Mouse (Mus musculus) spleen, adult 2 months (tissue): Measurements from ENCODE around the gene Heg1.

ENCODE experiments used
- CTCF ChIP-seq: fragments of 200-500 bp; IDR thresholded peaks from 2 replicates; pipeline ENCODE4 v1.5.1; 2011; ENCODE audit warnings: mild to moderate bottlenecking, inconsistent platforms; ENCODE audit not compliant: insufficient read depth, insufficient read length, insufficient replicate concordance; ENCODE audit errors: extremely low read depth
- POLR2A ChIP-seq: fragments of 200-500 bp; IDR thresholded peaks from 2 replicates; pipeline ENCODE4 v1.6.1; 2011; ENCODE audit warnings: low read depth, low read length, inconsistent platforms

DNA sequence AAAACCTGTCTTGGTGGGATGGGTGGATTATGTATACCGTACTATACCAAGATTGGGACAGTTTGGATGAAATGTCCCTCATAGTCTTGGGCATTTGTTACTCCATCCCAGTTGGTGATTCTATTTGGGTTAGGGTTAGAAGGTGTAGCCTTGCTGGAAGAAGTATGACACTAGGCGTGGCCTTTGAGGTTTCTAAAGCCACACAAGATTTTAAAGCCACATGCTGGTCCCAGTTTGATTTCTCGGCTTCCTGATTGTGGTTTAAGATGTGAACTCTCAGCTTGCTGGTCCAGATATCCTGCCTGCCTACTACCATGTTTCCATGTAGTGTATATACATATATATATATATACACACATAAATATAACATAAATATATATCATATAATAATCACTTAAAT is 27.0 kb upstream of the Heg1 start:
- TF ChIP-seq POLR2A (no peak), CTCF (no peak)
